Mouse (Mus musculus): ENCODE measurements at regions not wholly inside any gene's neighbourhood (a gene's known extent, or its start where the extent isn't known, plus 50 kb on each side); places are given as distances from the start of the nearest gene placed in this dataset.

DNA sequence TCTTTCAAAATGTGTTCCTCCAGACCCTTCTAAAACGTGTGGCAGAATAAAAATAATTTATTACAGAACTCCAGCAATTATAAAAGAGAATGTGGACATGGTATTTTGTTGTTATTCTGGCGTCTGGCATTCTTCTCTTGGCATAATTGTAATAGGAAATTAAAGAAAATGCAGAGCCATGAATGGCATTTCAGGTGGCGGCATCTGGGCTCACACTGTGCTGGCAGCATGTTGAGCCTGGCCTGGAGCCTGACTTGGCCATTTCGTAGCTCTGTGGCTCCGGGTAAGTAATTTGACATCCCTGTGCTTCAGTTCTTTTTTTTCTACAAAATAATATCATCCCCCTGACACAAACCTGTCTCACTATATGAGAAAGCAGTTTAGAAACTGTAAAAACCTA lies 168.0 kb upstream of the Thbs1 start:
- no peak for TF ChIP-seq POLR2A (IDR thresholded peaks at IDR 0.05; ENCODE audit: insufficient read depth, low read depth, low read length)
- TF ChIP-seq CTCF (IDR thresholded peaks at IDR 0.05), result no peak
